Mouse (Mus musculus) bone marrow, adult 2 months (tissue): ENCODE measurements at regions not wholly inside any gene's neighbourhood (a gene's known extent, or its start where the extent isn't known, plus 50 kb on each side); places are given as distances from the start of the nearest gene placed in this dataset.

Source experiments
- H3K27ac ChIP-seq: fragments of 200-500 bp; 2 replicates; pipeline ENCODE4 v1.5.1; 2012; ENCODE audit warnings: low read depth, mild to moderate bottlenecking, control low read depth, inconsistent platforms, low read length; ENCODE audit not compliant: control insufficient read depth, poor library complexity, insufficient read depth
- H3K4me1 ChIP-seq: fragments of 200-500 bp; 2 replicates; pipeline ENCODE4 v1.6.1; 2011; ENCODE audit warnings: low read length; ENCODE audit not compliant: control insufficient read depth, insufficient read depth
- H3K4me3 ChIP-seq: fragments of 200-500 bp; replicated peaks from 2 replicates; pipeline ENCODE3; 2011; ENCODE audit warnings: mild to moderate bottlenecking, low read depth, low read length, control low read depth; ENCODE audit not compliant: control insufficient read depth
- CTCF ChIP-seq: fragments of 200-500 bp; IDR thresholded peaks from 2 replicates; pipeline ENCODE4 v1.5.1; 2011; ENCODE audit warnings: low read length, control low read depth; ENCODE audit not compliant: control insufficient read depth, insufficient read depth
- POLR2A ChIP-seq: fragments of 200-500 bp; IDR thresholded peaks from 2 replicates; pipeline ENCODE4 v1.6.1; 2011; ENCODE audit warnings: low read depth, mild to moderate bottlenecking, control low read depth, low read length, borderline replicate concordance; ENCODE audit not compliant: control insufficient read depth
- WGBS: fragments of 180-500 bp; shearing (Covaris S2); methylation state at CpG from one replicate; pipeline ENCODE4 v1.1.7; 2018; 5-methylcytosine and 5-hydroxymethylcytosine counted together

- WGBS = 92% methylated on average over 4 of the region's 4 CpGs
- Histone ChIP-seq H3K4me3 (no peak overlapping the region), H3K27ac (no peak overlapping the region), H3K4me1 (no peaks in the 10 kb centered on the region)
- TF ChIP-seq POLR2A (no peak), CTCF (no peak)
Observed at GRCm38 (mm10) chr4:75884371-75884770, 606.3 kb upstream of the Dmac1 start.

GRCm38 (mm10) chr4:75869771-75870170, 591.7 kb upstream of the Dmac1 start:
- WGBS = 79% methylated on average over 1 of the region's 1 CpGs
- no peaks in the 10 kb centered on the region for H3K4me1 ChIP-seq
- no peak for TF ChIP-seq POLR2A
- no peak for TF ChIP-seq CTCF
- no peak overlapping the region for H3K4me3 ChIP-seq
- no peak overlapping the region for H3K27ac ChIP-seq

- Histone ChIP-seq H3K27ac (no peak overlapping the region), H3K4me3 (no peak overlapping the region), H3K4me1 (no peaks in the 10 kb centered on the region)
- TF ChIP-seq POLR2A (no peak), CTCF (no peak)
- WGBS = 76% methylated on average over 2 of the region's 2 CpGs
Observed at GRCm38 (mm10) chr4:75861076-75861475, 583.0 kb upstream of the Dmac1 start.

- Histone ChIP-seq H3K4me3 (no peak overlapping the region), H3K4me1 (no peaks in the 10 kb centered on the region), H3K27ac (no peak overlapping the region)
- no peak for TF ChIP-seq POLR2A
- no peak for TF ChIP-seq CTCF
- 73% methylated on average over 2 of the region's 2 CpGs for WGBS
Observed at GRCm38 (mm10) chr4:75857769-75858408, 579.8 kb upstream of the Dmac1 start.

GRCm38 (mm10) chr4:75855688-75856296, 577.7 kb upstream of the Dmac1 start:
- H3K27ac ChIP-seq = no peak overlapping the region
- TF ChIP-seq CTCF = no peak
- TF ChIP-seq POLR2A = no peak
- no peak overlapping the region for H3K4me3 ChIP-seq
- no peaks in the 10 kb centered on the region for H3K4me1 ChIP-seq
- WGBS = 73% methylated on average over 6 of the region's 6 CpGs

- 92% methylated on average over 2 of the region's 2 CpGs for WGBS
- H3K4me1 ChIP-seq = no peaks in the 10 kb centered on the region
Observed at GRCm38 (mm10) chr4:75850343-75850742, 572.2 kb upstream of the Dmac1 start.

GRCm38 (mm10) chr4:75847675-75848385, 569.7 kb upstream of the Dmac1 start:
- Histone ChIP-seq H3K4me1 (no peaks in the 10 kb centered on the region), H3K27ac (no peak overlapping the region), H3K4me3 (no peak overlapping the region)
- WGBS = 86% methylated on average over 6 of the region's 6 CpGs
- TF ChIP-seq POLR2A (no peak), CTCF (no peak)

More at GRCm38 (mm10) chr4:75850343-75850742, 572.2 kb upstream of the Dmac1 start:
- TF ChIP-seq POLR2A = no peak
- TF ChIP-seq CTCF = no peak
- no peak overlapping the region for H3K27ac ChIP-seq
- no peak overlapping the region for H3K4me3 ChIP-seq

- WGBS = 78% methylated on average over 3 of the region's 3 CpGs
Observed at GRCm38 (mm10) chr4:75845021-75845420, 566.9 kb upstream of the Dmac1 start.

More at GRCm38 (mm10) chr4:75845021-75845420, 566.9 kb upstream of the Dmac1 start:
- Histone ChIP-seq H3K4me3 (no peak overlapping the region), H3K4me1 (no peaks in the 10 kb centered on the region), H3K27ac (no peak overlapping the region)
- TF ChIP-seq POLR2A (no peak), CTCF (no peak)
